Mouse (Mus musculus) ES-E14 (cell line): ENCODE measurements around the gene Colgalt2. TPM values are rescaled to one million over a fixed set of nuclear protein-coding genes. Genes with fewer than 3 reads are reported as not detected.

ENCODE experiments used
- DNase-seq: peaks from one replicate; pipeline ENCODE4 v3.0.0-alpha.2; 2013; ENCODE audit warnings: low read depth, low spot score
- H3K27ac ChIP-seq: 2 replicates; pipeline ENCODE4 v1.5.1; 2012; ENCODE audit warnings: low read depth, mild to moderate bottlenecking, low read length, moderate library complexity, mixed read lengths; ENCODE audit not compliant: poor library complexity, insufficient read depth, severe bottlenecking
- H3K36me3 ChIP-seq: 2 replicates; pipeline ENCODE4 v1.6.1; 2012; ENCODE audit warnings: mild to moderate bottlenecking, low read length, moderate library complexity, mixed read lengths; ENCODE audit not compliant: control insufficient read depth, poor library complexity, insufficient read depth, severe bottlenecking
- H3K4me1 ChIP-seq, 2 experiments: fragments of 150-350 bp in 1 of 2; sonication (generic) in 1 of 2; 2 replicates each; pipeline ENCODE4 v1.6.1; 2012; ENCODE audit warnings: low read length in 2 of 2, mild to moderate bottlenecking in 1 of 2, mixed read lengths in 1 of 2; ENCODE audit not compliant: control insufficient read depth in 2 of 2, insufficient read depth in 2 of 2, poor library complexity in 1 of 2
- H3K4me3 ChIP-seq, 2 experiments: fragments of 150-350 bp in 1 of 2; sonication (generic) in 1 of 2; 2 replicates each; pipeline ENCODE4 v1.5.1; 2012; ENCODE audit warnings: low read length in 2 of 2, low read depth in 1 of 2, mild to moderate bottlenecking in 1 of 2, mixed read lengths in 1 of 2; ENCODE audit not compliant: insufficient read depth in 1 of 2, poor library complexity in 1 of 2, severe bottlenecking in 1 of 2
- H3K9ac ChIP-seq: 2 replicates; pipeline ENCODE4 v1.6.1; 2012; ENCODE audit warnings: low read depth, mild to moderate bottlenecking, low read length, mixed read lengths; ENCODE audit not compliant: poor library complexity, insufficient read depth, severe bottlenecking
- H3K9me3 ChIP-seq: fragments of 150-350 bp; sonication (generic); 2 replicates; pipeline ENCODE4 v1.6.1; 2012; ENCODE audit warnings: low read depth, mild to moderate bottlenecking, low read length; ENCODE audit not compliant: control insufficient read depth, insufficient read depth
- CHD2 ChIP-seq: IDR thresholded peaks from 2 replicates; pipeline ENCODE4 v1.6.1; 2014; ENCODE audit warnings: mild to moderate bottlenecking, low read depth, low read length, inconsistent platforms
- HCFC1 ChIP-seq: IDR thresholded peaks from 2 replicates; pipeline ENCODE4 v1.6.1; 2012; ENCODE audit warnings: low read length, inconsistent platforms, borderline replicate concordance; ENCODE audit not compliant: insufficient read depth
- MAFK ChIP-seq: IDR thresholded peaks from 2 replicates; pipeline ENCODE4 v1.6.1; 2014; ENCODE audit warnings: mild to moderate bottlenecking, low read depth, low read length, inconsistent platforms; ENCODE audit not compliant: insufficient read depth
- ZC3H11A ChIP-seq: IDR thresholded peaks from 2 replicates; pipeline ENCODE4 v1.6.1; 2012; ENCODE audit warnings: low read depth, mild to moderate bottlenecking, inconsistent platforms, low read length, borderline replicate concordance
- ZNF384 ChIP-seq: IDR thresholded peaks from 2 replicates; pipeline ENCODE4 v1.6.1; 2012; ENCODE audit warnings: low read depth, low read length, inconsistent platforms
- in situ Hi-C, 2 experiments: fragments of 600-800 bp; cut with MboI; formaldehyde crosslinking; loops; one replicate each; pipeline ENCODE4 v1.15.1; 2025; ENCODE audit warnings: low sequenced_read_pairs in 2 of 2, inconsistent platforms in 1 of 2; ENCODE audit not compliant: unreplicated experiment in 2 of 2
- total RNA-seq: library from RNA; depleted of rRNA; stranded (reverse); fragments of 300-350 nt; gene quantifications from 2 replicates; pipeline ENCODE4 v1.2.3, GENCODE M21; 2012

The Colgalt2 gene
- total RNA-seq, 1 experiment, result 0.13 TPM

DNA sequence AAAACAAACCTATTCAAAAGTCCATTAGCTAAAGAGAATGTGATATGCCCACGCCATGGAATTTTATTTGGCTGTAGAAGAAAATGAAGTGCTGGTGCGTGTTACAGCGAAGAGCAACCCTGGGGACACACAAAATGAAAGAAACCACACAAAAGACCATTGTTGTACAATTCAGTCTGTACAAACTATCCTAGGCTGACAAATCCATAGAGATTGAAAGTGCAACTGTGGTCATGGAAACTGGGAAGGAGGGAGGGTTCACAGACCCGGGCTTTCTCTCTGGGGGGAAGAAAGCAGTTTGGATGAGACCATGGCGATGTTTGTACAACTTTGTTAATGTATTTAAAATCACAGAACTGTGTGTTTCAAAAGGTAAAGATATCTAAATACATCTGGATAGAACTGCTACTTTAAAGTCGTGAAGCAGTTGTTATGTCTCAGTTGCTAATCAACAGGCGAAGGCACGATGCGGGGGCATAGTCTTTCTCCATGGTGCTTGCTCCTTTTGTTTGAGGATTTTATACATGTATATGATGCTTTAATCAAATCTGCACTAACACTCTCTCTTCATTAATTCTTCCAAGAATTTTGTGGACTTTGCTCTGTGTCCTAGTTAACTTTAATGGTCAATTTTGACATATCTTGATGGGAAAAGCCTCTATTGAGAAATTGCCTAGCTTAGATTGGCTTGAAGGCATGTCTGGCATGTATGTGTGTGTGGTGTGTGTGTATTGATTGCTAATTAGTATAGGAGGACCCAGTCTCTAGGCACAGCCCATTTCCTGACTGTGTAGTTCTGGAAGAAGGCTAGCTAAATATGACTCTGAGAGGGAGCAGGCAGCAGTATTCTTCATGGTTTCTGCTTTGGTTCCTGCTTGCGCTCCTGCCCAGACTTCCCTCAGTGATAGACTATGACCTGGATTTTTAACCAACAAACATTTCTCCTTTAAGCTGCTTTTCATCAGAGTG lies 55.9 kb downstream of the Colgalt2 start:
- Histone ChIP-seq H3K9ac (no peak overlapping the region), H3K9me3 (no peaks in the 10 kb centered on the region), H3K4me1 (no peaks in the 10 kb centered on the region), H3K36me3 (no peaks in the 10 kb centered on the region), H3K27ac (no peak overlapping the region), H3K4me3 (no peak overlapping the region)
- DNase-seq, result no peak
- in situ Hi-C loops, result no loop called here
- TF ChIP-seq ZC3H11A, result no peak
- no peak for TF ChIP-seq CHD2
- TF ChIP-seq ZNF384, result no peak

DNA sequence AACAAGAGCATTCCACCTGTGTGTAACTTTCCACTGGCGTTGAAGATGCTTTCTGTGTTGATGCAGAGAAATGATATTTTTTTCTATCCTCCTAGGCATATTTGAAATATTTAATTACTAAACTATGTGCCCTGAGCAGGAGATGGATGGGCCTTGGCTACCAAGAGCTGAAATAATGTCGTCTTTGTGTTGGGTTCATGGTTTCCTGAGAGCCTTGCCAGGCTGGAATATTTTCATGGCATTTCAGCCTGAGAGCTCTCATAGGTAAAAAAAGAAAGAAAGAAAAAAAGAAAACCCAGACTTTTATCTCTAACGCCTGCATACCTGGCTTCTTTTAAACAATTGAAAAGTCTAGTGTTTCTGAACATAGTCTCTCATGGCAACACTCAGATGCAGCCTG lies 56.6 kb downstream of the Colgalt2 start:
- DNase-seq, result no peak
- in situ Hi-C loops, result no loop called here
- H3K9me3 ChIP-seq, result no peaks in the 10 kb centered on the region
- no peak overlapping the region for H3K27ac ChIP-seq
- TF ChIP-seq CHD2 (no peak), HCFC1 (no peak), MAFK (no peak), ZNF384 (no peak), ZC3H11A (no peak)
- no peak overlapping the region for H3K9ac ChIP-seq
- H3K4me1 ChIP-seq, result no peaks in the 10 kb centered on the region
- H3K4me3 ChIP-seq, result no peak overlapping the region
- no peaks in the 10 kb centered on the region for H3K36me3 ChIP-seq

DNA sequence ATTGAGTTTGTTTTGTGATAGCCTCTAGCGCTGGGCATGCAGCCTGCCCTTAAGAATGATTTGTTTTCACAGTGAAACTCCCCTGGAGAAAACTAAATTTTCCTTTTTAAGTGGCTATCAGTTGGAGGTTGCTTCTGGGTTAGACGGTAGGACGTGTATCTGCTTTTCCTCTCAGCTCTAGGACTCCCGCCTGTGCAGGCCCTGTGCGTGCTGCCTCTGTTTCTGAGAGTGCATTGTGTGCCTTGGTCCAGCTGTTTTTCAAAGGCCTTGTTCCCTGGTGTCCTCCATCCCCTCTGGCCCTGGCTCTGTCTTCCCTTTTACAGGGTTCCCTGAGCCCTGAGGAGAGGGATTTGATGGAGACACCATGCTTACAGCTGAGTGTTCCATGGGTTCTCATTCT lies 58.0 kb downstream of the Colgalt2 start:
- TF ChIP-seq MAFK (no peak), ZC3H11A (no peak), CHD2 (no peak), HCFC1 (no peak), ZNF384 (no peak)
- Histone ChIP-seq H3K27ac (no peak overlapping the region), H3K4me3 (no peak overlapping the region), H3K36me3 (no peaks in the 10 kb centered on the region), H3K9ac (no peak overlapping the region), H3K4me1 (no peaks in the 10 kb centered on the region), H3K9me3 (no peaks in the 10 kb centered on the region)
- DNase-seq, result no peak
- in situ Hi-C loops, result no loop called here

DNA sequence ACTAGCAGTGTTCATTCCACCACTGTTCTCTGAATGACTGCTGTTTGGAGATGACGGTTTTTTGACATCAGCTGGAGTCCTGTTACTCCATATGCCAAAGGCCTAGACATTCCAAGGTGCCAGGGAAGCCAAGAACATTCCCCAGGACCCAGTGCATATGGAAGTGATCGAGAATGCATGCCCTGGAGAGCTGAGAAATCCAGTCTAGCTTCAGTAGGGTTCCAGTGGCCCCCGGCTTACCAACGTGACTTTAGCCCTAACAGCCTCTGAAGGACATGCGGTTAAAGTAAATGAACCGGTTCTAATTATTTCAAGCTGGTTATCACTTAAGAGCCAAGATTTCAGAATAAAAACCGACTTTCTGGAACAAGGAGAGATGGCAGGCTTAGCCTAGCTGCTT lies 59.4 kb downstream of the Colgalt2 start:
- in situ Hi-C loops, result no loop called here
- H3K36me3 ChIP-seq, result no peaks in the 10 kb centered on the region
- H3K9ac ChIP-seq, result no peak overlapping the region
- no peak overlapping the region for H3K27ac ChIP-seq
- DNase-seq, result no peak
- no peak overlapping the region for H3K4me3 ChIP-seq
- no peaks in the 10 kb centered on the region for H3K4me1 ChIP-seq
- H3K9me3 ChIP-seq, result no peaks in the 10 kb centered on the region
- TF ChIP-seq ZNF384 (no peak), HCFC1 (no peak), MAFK (no peak), CHD2 (no peak), ZC3H11A (no peak)

DNA sequence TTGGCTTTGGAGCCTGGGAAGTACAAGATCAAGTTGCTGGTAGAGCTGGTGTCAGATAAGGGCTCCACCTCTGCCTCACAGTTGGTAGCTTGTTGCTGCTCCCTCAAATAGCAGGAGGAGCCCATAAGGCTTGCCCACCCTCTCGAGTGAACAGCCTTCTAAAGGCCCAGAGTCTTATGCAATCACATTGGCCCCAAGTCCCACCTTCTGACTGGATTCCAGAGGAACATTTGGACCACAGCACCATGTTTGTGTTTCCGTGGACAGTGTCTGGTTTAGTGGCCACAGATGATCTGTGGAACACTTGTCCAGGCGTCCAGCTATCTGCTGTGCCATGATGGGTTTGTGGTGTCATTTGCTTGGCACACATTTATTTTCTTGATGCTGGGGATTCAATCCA lies 61.3 kb downstream of the Colgalt2 start:
- Histone ChIP-seq H3K9me3 (no peaks in the 10 kb centered on the region), H3K9ac (no peak overlapping the region), H3K36me3 (no peaks in the 10 kb centered on the region), H3K27ac (no peak overlapping the region), H3K4me1 (no peaks in the 10 kb centered on the region), H3K4me3 (no peak overlapping the region)
- TF ChIP-seq MAFK, result no peak
- no peak for TF ChIP-seq ZC3H11A
- TF ChIP-seq HCFC1, result no peak
- TF ChIP-seq CHD2, result no peak
- no peak for TF ChIP-seq ZNF384
- in situ Hi-C loops, result no loop called here
- DNase-seq, result no peak
